ENCODE assay signal across 8 mouse cellular contexts in genomic region chr17:32117287-32117871, GRCm38 (mm10). TPM values are rescaled to one million over a fixed set of nuclear protein-coding genes. Genes with fewer than 3 reads are reported as not detected.
DNase-seq lines count a peak whose midpoint lies in the region; ATAC-seq and TF ChIP-seq lines count a peak whose summit lies in the region.

No protein-coding gene starts in this region.

- TF ChIP-seq EP300 in stomach, postnatal 0 days (optimal IDR thresholded peaks at IDR 0.05), result no peak

- H3K9ac ChIP-seq in hindbrain, embryonic 12.5 days, result no peak overlapping the region
- peak overlapping the region; percentile 73 for H3K9ac ChIP-seq in liver, embryonic 12.5 days
- H3K9ac ChIP-seq in stomach, postnatal 0 days (ENCODE audit: low read length), result no peak overlapping the region

- DNase-seq in hindbrain, embryonic 10.5 days (ENCODE audit: low spot score), result no peak
- DNase-seq in adrenal gland, postnatal 36 days, result peak; percentile 84 to 89
- peak; percentile 55 to 73 for DNase-seq in heart, postnatal 10 days
- DNase-seq in stomach, postnatal 0 days (ENCODE audit: low spot score), result no peak
- no peak for DNase-seq in left cerebral cortex, adult 18-20 months (ENCODE audit: low spot score in 2 of 2)
- DNase-seq in cerebellum, postnatal 14 days, result no peak

- 57% methylated on average over 5 of the region's 5 CpGs for WGBS in hindbrain, embryonic 12.5 days
- 49% methylated on average over 5 of the region's 5 CpGs for WGBS in hindbrain, embryonic 10.5 days
- WGBS in liver, embryonic 12.5 days (ENCODE audit: insufficient replicate concordance), result 41% methylated on average over 5 of the region's 5 CpGs
- 29% methylated on average over 4 of the region's 5 CpGs for WGBS in stomach, postnatal 0 days

- H3K36me3 ChIP-seq in hindbrain, embryonic 12.5 days, result peaks cover 12% of the 10 kb centered on the region
- peaks cover 23% of the 10 kb centered on the region for H3K36me3 ChIP-seq in hindbrain, embryonic 10.5 days
- H3K36me3 ChIP-seq in liver, embryonic 12.5 days, result peaks cover 27% of the 10 kb centered on the region
- H3K36me3 ChIP-seq in stomach, postnatal 0 days (ENCODE audit: control insufficient read depth, insufficient read depth, low read length), result peaks cover 2% of the 10 kb centered on the region; the same call in 1 of the 2 replicates

- intact Hi-C loops in heart, postnatal 10 days (cut with DNase I), result no loop called here

- H3K4me2 ChIP-seq in hindbrain, embryonic 12.5 days (replicated peaks), result no peak overlapping the region
- peak overlapping the region; percentile 82 for H3K4me2 ChIP-seq in liver, embryonic 12.5 days
- H3K4me2 ChIP-seq in stomach, postnatal 0 days (replicated peaks; ENCODE audit: low read depth), result no peak overlapping the region

- no peak overlapping the region for H3K4me3 ChIP-seq in hindbrain, embryonic 12.5 days
- H3K4me3 ChIP-seq in hindbrain, embryonic 10.5 days, result no peak overlapping the region
- H3K4me3 ChIP-seq in liver, embryonic 12.5 days, result peak overlapping the region; percentile 32; the same call in 1 of the 2 replicates
- H3K4me3 ChIP-seq in stomach, postnatal 0 days (ENCODE audit: low read depth, low read length), result no peak overlapping the region

- TF ChIP-seq CTCF in stomach, postnatal 0 days (IDR thresholded peaks at IDR 0.05; ENCODE audit: low read depth), result no peak

- no peaks in the 10 kb centered on the region for H3K9me3 ChIP-seq in hindbrain, embryonic 12.5 days (replicated peaks)
- H3K9me3 ChIP-seq in hindbrain, embryonic 10.5 days, result no peaks in the 10 kb centered on the region
- H3K9me3 ChIP-seq in liver, embryonic 12.5 days (replicated peaks), result no peaks in the 10 kb centered on the region
- H3K9me3 ChIP-seq in stomach, postnatal 0 days (ENCODE audit: control insufficient read depth, low read length), result no peaks in the 10 kb centered on the region

- peaks cover 37% of the 10 kb centered on the region for H3K27me3 ChIP-seq in hindbrain, embryonic 12.5 days
- H3K27me3 ChIP-seq in hindbrain, embryonic 10.5 days (ENCODE audit: insufficient read depth, poor library complexity, severe bottlenecking), result peaks cover 46% of the 10 kb centered on the region
- no peaks in the 10 kb centered on the region for H3K27me3 ChIP-seq in liver, embryonic 12.5 days (replicated peaks)
- H3K27me3 ChIP-seq in stomach, postnatal 0 days (ENCODE audit: control insufficient read depth, insufficient read depth, low read length), result no peaks in the 10 kb centered on the region

- peaks cover 21% of the 10 kb centered on the region for H3K4me1 ChIP-seq in hindbrain, embryonic 12.5 days
- H3K4me1 ChIP-seq in hindbrain, embryonic 10.5 days (replicated peaks), result peaks cover 36% of the 10 kb centered on the region
- H3K4me1 ChIP-seq in liver, embryonic 12.5 days, result peaks cover 94% of the 10 kb centered on the region
- H3K4me1 ChIP-seq in stomach, postnatal 0 days (replicated peaks; ENCODE audit: control insufficient read depth, insufficient read depth), result peaks cover 10% of the 10 kb centered on the region

- no peak overlapping the region for H3K27ac ChIP-seq in hindbrain, embryonic 12.5 days
- no peak overlapping the region for H3K27ac ChIP-seq in hindbrain, embryonic 10.5 days
- peak overlapping the region; percentile 92 for H3K27ac ChIP-seq in liver, embryonic 12.5 days
- peak overlapping the region; percentile 63; the same call in 1 of the 2 replicates for H3K27ac ChIP-seq in stomach, postnatal 0 days (replicated peaks)

- peak; percentile 23; the same call in 1 of the 2 replicates for ATAC-seq in hindbrain, embryonic 12.5 days (ENCODE audit: low FRiP score)
- no peak for ATAC-seq in liver, embryonic 12.5 days
- no peak; the same call in 1 of the 2 replicates for ATAC-seq in stomach, postnatal 0 days (ENCODE audit: low FRiP score, low TSS enrichment)

RNA-seq across cellular contexts. Expression of gene Notch3, which starts 49.3 kb away (rescaled TPM):
- 23.6 TPM in 2 replicates for polyA plus RNA-seq in hindbrain, embryonic 12.5 days (2016; fragmentation: Nextera tagmentation; extraction: Ambion mirVana)
- 22.9 and 26.0 TPM in 2 replicates for polyA plus RNA-seq in hindbrain, embryonic 10.5 days (2016; fragmentation: Nextera tagmentation; extraction: Ambion mirVana)
- total RNA-seq in adrenal gland, postnatal 36 days (2021), result 10 to 100 TPM in 1 of 2 experiments, 1 to 10 TPM in 1; 8.1 to 13.0 TPM
- total RNA-seq in heart, postnatal 10 days (2021), result 10 to 100 TPM; 57.6 to 65.3 TPM
- polyA plus RNA-seq in liver, embryonic 12.5 days (2016; fragmentation: Nextera tagmentation; extraction: Ambion mirVana), result 1.7 and 2.3 TPM in 2 replicates
- polyA plus RNA-seq in stomach, postnatal 0 days (2015; fragmentation: Nextera tagmentation; extraction: Ambion mirVana), result 3.9 and 4.0 TPM in 2 replicates
- 1 to 10 TPM; 5.3 to 6.7 TPM for total RNA-seq in left cerebral cortex, adult 18-20 months (2021)

Comparison
In these comparisons a context has a peak if more than half of its experiments do, and no peak if none do; other contexts are left out.
1. H3K27ac ChIP-seq: peak in liver, embryonic 12.5 days (single experiment) and stomach, postnatal 0 days (single experiment); none in hindbrain, embryonic 12.5 days (single experiment) and hindbrain, embryonic 10.5 days (single experiment).
2. DNase-seq: peak in adrenal gland, postnatal 36 days (2 of 2) and heart, postnatal 10 days (2 of 2); none in hindbrain, embryonic 10.5 days (single experiment), stomach, postnatal 0 days (single experiment), left cerebral cortex, adult 18-20 months (0 of 2) and cerebellum, postnatal 14 days (0 of 2).